Mouse (Mus musculus) urinary bladder, postnatal 25 days (tissue): ENCODE data around the gene Rassf8.

Experiments
- DNase-seq: peaks from one replicate; pipeline ENCODE4 v3.0.0; 2022; ENCODE audit warnings: low spot score

Rassf8 gene

DNA sequence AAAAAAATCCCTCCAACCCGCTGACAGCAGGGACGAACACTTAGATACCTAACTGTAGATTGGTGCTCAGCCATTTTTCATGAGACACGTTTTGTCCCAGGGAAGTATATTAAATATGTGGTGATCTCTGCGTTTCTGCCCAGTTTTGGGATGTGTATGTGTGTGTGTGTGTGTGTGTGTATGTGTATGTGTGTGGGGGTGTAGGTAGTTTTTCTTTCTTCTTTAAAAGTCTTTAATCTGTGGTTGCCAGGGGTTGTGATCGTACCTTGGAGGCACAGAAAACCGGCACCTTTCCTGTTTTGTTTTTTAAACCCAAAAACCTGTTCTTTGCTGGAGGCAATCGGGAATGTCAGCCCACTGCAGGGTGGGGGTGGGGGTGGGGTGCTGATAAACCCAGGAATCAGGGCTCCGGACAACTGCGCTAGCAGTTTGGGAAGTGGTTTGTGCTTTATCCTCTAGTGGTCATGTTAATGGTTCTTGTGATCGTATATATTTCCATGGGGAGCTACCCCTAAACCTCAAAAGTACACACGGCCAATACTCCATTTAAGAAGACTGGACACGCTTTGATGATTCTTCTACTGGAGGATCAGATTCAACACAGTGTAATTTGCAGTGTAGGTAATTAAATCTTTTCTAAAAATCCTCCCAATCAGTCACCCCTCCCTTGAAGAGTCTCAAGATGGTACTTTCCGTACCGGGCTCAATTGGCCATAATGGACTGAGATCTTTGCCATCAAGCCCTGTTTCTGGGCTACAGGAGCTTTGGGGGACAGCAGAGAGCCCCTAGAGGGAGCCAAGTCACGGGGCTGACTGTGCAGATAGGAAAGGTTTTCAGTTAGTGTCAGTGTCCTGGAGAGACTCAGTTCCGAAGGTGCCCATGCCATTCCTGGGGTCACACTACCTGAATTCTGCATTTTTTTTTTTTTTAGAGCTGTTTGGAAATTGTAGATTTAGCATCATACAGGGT, 1.4 kb downstream of the Rassf8 start:
- DNase-seq, result no peak

DNA sequence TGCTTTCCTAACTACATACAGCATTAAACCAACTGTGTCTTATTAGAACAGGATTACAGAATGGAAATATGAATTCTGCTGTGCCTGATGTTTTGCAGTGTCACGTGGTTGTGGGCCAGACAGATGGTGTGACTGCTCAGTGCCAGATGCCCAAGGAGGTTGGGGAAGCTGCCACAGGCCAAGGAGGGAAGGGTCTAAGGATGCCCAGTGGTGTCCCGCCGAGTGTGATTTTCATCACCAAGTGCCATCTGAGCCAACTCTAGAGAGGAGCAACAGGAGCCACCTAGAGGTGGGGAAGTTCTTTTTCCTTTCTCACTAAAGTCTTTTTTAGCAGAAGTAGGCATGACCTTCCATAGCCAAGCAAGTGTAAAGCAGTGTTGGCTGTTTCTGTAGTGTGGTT, 3.8 kb downstream of the Rassf8 start:
- DNase-seq, result no peak

DNA sequence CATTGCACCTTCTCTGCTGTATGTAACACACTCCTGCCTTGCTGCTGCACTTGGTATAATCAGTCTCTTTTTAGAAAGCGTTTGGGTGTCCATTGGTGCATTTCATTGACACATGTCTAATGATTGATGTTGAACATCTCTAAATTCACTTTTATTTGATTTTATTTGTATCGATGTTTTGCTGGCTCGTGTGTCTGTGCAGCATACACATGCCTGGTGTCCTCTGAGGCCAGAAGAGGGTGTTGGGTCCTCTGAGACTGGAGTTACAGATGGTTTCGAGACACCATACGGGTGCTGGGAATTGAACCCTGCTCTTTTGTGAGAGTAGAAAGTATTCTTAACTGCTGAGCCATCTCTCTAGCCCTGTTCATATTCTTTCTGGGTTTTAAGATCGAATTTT, 6.7 kb downstream of the Rassf8 start:
- no peak for DNase-seq

DNA sequence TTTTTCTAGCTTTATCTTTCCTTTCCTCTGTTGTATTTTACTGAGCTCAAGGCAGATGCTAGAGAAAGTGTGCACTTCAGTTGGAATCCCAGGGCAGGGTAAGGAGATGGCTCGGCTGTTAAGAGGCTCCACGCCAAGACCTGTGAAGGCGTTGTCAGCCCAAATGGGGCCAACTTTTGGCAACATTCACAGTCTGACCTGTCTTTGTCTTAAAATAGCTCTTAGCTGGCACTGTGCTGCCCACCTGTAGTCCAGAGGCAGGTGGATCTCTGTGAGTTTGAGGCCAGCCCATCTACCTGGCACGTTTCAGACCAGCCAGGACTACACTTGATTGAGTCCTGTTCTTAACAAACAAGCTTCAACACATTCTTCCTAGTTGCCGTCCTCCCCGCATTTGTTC, 7.9 kb downstream of the Rassf8 start:
- DNase-seq, result no peak

DNA sequence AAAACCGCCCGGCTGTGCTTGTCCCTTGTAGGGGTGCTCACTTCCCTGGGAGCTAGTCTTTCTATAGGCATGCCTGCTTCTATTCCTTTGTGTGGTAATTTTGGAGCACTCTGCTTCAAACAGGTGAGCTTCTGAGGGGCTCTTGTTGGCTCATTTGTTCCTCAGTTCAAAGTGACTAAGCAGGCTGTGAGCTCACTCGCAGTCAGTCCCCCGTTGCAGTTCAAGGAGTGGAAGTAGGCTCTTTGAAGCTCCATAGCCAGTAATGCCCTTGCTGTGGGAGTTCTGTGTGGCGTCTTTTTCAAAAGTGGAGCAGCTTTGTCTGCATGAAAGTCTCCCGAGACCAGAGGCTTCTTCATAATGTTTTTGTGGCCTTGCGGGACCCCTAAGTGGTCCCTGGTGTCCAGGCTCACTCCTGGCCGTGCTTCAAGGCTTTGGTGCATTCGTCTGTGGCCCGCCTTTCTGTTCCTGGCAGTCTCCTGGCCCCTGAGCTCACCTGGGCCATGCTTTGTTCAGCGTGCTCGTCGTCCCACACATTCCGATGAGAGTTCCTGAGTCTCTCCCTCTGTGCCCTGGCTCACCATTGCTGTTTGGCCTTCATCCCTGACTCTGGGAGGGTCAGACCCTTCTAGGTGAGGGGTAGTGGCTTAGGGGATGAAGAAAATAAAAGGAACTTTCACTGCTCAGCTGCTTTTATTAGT, 9.5 kb downstream of the Rassf8 start:
- no peak for DNase-seq

DNA sequence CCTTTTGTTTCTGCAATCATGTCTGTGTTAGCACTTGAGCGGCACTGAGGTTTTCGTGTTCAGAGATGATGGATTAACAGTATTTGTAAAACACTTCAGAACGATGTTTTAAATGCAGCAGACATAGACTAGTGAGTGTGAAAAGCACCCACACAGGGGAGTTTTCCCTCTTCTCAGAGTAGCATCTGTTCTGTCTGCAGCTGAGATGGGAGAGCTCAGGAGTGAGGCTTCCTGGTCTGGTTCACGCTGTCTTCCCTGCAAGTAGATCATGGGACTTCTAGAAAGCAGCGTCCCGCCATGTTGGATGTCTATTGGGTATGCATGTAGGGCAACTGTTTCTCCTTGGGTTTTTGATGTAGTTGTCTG, 10.1 kb downstream of the Rassf8 start:
- DNase-seq, result no peak

DNA sequence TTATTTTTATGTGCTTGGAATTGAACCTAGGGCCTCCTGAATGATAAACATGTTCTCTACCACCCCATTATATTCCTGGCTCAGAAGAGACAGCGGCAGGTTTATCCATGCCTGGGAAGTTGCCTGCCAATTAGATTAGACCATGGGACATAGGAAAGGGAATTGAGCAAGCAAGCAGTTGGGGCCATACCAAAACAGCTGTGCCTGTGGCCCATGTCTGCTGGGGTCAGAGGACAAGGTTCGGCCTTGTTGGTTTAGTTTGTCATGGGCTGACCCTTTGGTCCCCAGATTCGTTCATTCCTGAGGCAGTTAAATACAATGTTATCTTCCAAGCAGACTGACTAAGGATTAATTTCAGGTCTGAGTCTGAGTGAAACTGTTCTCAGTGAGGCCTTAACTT, 10.8 kb downstream of the Rassf8 start:
- no peak for DNase-seq

DNA sequence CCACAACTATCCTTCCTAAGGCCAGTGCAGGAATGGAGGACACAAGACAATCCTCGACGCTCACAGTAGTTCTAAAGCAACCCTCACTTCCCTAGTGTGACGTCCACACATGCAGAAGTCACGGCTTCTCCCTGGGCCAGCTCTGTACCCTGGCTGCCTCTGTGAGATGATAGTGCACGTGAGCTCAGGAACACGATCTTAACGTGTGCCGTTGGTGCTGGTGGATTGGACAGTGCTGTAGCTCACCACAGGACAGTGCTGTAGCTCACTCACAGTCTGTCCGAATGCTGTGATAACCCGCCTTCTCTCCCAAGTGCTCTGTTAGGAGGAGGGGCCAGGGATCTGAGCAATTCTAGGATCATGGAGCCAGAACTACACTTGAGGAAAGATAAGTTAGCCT, 12.1 kb downstream of the Rassf8 start:
- no peak for DNase-seq

DNA sequence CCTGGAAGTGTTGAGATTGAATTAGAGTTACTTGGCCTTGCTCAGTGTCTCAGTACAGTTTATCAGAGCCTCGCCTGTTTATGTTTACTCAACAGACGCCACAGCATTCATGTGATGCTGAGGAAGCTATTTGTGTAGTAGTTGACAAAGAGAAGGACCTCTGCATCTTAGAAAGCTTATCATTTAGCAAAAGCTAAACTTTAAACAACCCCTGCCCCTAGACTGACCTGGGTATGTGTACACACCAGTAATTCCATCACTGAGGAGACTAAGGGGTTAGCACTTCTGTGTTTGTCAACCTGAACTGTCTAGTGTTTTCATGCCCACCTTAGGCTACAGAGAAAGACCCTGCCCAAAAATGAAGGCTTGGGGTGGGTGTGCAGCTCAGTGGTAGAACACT, 12.9 kb downstream of the Rassf8 start:
- DNase-seq, result no peak

DNA sequence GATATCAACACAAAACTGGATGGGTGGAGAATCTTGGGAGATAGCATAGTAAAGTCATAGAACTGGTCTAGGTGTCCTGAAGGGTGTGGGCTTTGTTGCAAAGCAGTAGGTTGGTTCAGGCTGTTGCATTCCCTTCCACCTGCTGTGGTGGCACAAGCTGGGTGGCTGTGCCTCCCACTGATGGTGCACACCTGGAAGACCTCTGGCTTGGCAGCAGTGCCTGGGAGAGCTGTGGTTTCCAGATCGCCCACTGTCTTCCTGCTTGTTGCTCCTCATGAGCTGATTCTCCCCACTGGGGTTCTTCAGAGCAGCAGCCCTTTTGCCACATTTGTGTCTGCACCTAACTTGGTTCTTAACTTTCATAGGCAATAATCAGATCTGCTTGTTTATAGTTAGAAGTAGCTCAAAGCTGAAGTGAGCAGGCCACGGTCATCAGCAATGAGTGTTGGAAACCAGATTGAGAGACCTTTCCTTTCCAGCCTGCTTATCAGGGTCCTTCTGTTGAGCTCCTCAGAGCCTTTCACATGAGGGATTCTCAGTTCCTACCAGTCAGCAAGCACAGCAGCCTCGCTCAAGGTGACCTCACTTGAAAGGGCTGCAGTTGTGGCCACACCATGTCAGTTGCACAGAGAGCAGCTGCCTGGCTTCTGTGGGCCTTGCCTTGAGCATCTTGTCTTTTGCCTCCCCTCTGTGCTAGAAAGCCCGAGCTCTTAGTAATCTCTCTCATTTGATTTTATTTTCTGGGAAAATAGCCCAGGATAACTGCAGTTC, 13.9 kb downstream of the Rassf8 start:
- DNase-seq, result no peak

DNA sequence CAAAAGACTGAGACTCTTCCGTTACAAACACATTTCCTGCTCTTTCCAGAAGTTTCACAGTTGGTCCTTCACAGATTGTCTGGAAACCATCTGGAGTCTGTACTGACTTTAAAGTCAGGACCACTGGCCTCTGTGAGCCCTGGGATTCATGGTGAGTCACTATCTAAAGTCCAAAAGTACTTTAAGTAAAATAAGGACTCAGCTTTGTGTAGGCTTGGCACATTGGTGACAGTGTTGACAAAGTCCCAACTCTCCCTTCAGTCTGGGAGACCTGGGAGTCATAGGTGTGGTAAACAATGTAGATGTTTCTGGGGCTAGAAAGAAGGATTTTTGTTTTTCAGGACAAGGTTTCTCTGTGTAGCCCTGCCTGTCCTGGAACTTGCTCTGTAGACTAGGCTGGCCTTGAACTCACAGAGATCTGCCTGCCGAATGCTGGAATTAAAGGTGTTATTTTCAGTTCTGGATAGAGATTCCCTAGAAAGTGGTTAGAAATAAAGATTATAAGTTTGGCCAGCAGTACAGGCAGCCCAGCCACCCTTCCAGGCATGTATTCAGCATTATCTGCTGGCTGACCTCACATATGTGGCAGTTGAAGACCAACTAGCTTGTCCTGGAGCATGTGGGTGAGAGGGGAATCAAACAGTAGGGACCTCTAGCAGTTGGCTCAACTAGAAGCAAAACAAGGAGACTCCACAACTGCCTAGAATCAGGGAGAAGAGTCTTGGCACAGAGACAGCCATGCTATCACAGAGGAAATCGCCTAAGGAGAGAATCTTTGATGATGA, 14.8 kb downstream of the Rassf8 start:
- DNase-seq, result no peak

DNA sequence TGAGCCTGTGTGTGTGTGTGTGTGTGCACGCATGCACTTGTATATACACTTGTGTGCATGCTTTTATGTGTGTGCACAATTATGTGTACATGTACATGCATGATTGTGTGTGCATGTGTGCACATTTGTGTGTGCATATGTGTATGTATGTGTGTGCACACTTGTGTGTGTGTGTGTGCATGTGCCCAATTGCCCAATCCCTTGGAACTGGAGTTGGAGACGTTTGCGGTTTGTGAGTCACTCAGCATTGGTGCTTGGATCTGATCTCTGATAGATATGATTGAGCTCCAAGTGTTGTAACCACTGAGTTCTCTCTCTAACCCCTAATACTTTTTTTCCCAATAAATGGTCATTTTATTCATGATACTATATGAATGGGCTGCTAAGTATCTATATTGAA, 15.5 kb downstream of the Rassf8 start:
- no peak for DNase-seq

DNA sequence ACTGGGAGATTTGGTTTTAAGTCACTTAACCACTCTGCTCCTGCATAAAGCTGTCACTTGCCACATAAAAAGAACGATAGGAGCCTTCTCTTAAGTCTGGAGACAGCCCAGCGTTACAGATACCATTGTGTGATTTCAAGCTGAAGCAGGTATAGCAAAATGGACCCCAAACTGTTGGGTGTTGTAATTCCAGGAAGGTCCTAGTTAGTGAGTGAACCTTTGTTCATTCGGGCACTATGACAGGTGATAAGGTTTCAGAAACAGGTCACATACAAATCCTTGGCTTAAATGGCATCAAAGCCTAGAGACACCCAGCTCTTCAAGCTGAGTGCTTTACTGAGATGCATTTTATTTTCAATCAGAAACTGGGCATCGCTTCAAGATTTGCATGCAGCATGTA, 16.5 kb downstream of the Rassf8 start:
- DNase-seq, result no peak

DNA sequence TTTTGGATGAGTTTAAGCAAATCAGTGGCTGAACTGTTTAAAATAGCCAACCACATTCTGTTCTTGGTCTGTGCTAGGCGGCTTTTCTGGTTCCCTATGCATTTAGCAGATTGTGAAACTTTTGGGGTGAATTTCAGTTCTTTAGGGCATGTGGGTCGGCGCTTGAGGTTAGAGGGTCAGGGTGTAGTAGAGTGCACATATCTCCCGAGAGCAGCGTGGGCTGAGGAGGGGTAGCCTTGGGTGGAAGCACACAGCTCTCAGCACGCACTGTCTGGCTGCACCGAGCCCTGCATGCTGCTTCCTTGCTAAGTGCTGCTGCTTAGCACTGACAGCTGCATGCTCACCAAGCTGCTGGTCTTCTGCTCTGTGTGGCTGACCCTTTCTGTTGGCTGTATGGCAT, 18.5 kb downstream of the Rassf8 start:
- no peak for DNase-seq

DNA sequence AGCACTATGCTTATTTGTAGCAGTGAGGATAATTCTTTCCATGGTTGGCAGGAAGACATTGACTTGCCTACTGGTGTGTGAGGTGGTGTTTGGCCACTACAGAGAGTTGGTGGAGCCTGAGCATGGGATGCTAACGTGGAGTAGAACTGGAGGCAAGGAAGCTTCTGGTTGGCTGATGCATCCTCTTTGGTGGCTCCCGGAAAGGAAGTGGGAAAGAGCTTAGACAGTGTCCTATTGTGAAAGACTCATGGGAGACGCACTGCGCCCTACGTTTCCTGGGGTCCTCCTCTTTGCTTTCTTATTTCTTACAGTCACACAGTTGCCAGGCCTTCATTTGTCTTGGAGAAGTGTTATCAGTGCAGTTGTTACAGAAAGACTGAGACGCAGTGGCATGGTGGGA, 20.4 kb downstream of the Rassf8 start:
- no peak for DNase-seq

DNA sequence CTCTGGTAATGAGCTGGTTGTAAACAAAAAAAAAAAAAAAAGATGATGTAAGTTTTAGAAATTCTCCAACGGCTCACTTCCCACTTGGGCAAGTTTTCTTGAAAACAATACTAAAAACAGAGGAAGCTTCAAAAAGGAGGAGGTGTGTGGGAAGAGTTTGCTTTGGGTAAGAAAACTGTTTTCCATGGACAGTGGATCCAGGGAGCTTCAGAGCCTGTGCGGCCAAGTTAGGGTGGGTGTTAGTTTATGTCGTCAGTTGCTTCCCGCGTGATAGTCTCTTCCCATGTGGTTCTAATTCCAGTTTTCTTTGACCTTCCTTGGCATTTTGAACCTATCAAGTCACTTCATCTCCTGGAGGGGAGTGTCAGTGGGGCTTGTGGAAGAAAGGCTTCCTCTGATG, 21.1 kb downstream of the Rassf8 start:
- no peak for DNase-seq

DNA sequence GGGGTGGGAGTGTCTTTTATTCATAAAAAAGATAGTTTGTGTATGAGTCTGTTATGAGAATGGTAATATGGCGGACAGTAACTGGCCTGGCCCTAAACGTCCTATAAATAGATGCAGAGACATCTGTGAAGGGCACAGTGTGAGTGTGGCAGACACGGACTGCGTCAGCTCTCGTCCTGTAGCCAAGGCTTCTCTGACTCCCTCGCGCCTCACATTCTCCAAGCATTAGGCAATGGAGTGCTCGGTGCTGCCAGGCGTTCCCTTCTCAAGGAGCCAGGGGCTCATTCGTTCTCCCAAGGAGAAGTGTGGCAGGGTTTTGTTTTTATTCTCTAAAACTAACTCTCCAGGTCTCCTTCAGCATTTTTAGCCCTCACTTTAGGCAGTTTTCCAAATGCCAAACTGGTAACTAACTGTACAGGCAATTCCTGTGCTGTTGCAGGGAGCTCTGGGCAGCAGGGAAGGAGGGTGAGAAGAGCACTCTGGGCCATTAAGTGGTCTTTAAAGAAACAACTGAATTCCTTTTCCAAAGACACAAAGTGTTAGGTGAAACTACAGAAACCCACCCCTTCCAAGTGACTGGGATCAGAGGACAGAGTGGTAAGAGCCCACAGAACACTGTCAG, 22.2 kb downstream of the Rassf8 start:
- DNase-seq, result no peak

DNA sequence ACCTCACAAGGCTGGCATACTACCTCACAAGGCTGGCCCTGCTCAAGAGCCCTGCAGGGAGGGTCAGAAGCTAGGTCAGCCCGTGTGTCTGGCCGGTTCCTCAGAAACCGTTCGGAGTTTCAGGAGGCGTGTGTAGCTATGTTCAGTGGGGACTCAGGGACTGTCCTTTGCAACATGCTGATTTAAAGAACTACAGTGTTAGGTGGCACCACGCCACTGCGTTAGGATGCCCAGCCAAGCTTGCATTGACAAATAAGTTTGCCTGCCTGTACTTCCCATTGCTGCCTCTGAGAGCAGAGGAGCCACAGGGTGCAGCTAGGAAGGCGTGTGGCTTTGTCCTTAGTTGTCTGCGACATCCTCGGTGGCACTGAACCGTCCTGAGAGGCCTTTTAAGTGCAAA, 23.3 kb downstream of the Rassf8 start:
- no peak for DNase-seq

DNA sequence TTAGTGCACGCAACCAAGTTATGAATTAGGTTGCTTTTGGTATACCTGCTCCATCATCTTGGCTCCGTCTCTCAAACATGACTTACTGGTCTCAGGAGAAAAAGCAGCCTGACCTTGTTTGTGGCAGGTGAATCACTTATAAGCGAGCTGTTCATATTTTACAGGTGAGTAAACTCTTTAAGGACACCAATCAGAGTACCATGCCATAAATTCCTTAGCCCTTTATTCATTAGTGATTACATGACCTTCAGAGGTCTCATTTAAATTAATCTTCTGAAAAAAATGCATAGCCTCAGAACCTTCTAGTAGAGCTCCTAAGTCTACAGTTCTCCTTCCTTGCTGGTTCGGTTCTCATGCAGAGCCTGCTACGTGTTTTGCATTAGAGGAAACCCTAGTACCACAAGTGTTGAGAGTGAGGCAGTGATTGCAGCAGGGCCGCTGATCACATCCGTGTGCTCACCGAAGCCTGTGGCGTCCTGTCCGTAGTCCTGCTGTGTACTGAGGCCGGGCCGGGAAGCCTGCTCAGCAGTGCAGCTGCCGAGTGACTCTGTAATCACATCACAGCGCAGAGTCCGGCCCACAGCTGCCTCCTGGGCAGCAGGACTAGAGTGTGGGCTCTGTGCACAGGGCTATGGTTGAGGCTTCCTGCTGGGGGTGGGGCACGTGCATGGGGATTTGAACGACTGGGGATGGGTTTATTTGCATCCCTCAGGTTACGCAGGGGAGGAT, 23.9 kb downstream of the Rassf8 start:
- DNase-seq, result no peak

DNA sequence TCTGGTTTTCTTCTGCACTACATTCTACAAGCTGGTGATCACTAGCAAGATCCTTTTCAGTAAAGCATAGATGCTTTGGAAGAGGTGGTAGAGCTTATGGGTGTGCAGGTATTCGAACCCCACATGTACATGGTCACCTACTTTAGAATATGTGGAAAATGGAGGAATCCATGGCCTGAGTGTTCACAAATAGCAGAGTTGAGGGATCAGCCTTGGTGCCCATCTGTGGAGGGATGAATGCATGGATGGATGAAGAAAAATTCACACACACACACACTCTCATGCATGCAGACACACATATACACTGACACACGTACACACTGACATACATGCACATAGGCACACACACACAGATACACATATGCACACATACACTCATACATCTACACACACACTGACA, 27.9 kb downstream of the Rassf8 start:
- no peak for DNase-seq

DNA sequence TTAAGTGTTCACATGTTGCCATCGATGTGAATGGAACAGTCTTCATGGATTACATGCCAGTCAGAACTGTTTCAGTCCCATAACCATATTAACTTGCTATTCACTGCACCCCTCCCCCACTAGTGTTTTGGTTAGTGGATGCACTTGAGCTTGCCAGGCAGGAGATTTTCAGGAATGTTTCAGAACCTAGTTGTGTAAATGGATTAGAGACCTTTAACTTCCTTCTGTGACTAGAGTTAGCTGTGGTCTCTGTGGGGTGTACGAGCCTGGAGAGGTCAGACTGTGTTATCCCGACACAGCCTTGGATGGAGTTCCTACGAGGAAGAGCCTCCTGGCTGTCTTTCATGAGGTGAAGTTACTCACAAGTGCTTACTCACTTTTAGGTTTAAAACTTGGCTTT, 29.7 kb downstream of the Rassf8 start:
- DNase-seq, result no peak
